Mouse (Mus musculus) lung, postnatal 36 days (tissue): ENCODE measurements around the gene 3110021N24Rik.
A peak's percentile ranks its signal among the peaks of the same experiment; 100 is the strongest.
"Not testable (repeated sequence)": the region's sequence is repeated elsewhere in the genome, so short reads cannot be mapped to it uniquely, and the experiment has no call there.

Experiments used
- DNase-seq: peaks from one replicate; pipeline ENCODE4 v3.0.0; 2022; ENCODE audit warnings: mixed read lengths

The 3110021N24Rik gene

DNA sequence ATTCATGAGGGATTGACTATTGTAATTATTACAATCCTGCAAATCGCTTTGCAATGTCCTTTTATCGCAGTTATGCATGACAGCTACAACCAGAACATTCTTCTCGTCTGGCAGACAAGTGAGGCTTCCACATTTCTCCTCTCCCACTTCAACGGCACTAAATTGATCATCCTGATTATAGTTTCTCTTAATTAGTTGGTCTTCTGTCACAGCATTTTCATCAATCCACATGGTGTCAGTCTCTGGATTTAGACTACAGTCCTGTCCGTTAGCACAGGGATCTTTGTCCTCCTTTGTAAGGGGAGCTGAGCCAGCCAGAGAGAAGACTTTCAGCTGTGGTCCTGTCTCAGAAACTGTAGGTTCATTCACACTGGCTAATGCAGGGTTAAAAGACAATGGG, at the start of gene 3110021N24Rik:
Gene 3110021N24Rik (plus strand): TSS at position 301 of the 400 bp plus-strand sequence.
- DNase-seq: no peak

DNA sequence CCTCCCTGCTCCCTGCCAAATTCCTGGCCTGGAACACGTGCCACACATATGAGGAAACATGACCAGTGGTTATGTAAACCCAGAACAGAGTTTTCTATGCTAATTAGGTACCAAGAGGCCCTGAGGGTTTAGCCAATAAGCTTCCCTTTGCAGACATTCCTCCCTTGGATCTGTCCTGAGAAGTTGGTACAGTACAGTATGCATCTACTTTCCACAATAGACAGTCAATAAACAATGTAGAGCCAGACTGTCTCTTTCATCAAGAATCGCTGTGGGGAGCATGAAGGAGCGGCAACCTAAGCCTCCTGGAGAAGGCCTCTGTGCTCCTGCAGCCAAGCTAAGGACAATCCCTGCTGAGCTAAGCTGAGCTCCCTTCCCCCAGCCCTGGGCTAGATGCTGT, 33.3 kb upstream of the 3110021N24Rik start:
- no peak for DNase-seq

DNA sequence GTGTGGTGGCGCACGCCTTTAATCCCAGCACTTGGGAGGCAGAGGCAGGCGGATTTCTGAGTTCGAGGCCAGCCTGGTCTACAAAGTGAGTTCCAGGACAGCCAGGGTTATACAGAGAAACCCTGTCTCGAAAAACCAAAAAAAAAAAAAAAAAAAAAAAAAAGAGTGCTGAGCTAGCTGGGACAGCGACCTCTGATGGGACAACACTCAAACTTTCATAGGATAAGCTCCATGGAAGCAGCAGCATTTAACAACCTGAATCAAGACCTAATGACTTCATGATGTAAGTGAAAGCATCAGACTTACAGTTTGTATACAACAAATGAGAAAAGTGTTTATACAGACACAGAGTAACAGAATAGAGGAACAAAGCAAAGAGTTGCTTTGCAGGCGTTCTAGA, 32.4 kb upstream of the 3110021N24Rik start:
- DNase-seq: not testable (repeated sequence)

DNA sequence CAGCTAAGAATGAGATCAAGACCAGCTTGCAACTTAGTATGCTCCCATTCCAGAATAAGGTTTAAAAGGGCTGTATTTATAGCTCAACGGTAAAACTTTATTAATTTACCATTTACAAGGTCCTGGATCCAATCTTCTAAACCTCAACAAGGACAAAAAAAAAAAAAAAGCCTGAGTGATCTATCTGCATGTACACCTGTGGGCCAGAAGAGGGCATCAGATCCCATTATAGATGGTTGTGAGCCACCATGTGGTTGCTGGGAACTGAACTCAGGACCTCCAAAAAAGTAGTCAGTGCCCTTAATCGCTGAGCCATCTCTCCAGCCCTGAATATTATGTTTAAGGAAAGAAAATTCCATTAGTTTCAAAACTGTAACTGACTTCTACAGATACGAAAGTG, 29.0 kb upstream of the 3110021N24Rik start:
- DNase-seq: no peak

- DNase-seq: no peak
Observed at GRCm38 (mm10) chr4:108691469-108691868, 28.0 kb upstream of the 3110021N24Rik start.

GRCm38 (mm10) chr4:108696934-108697333, 22.5 kb upstream of the 3110021N24Rik start:
- DNase-seq: peak; percentile 59

DNA sequence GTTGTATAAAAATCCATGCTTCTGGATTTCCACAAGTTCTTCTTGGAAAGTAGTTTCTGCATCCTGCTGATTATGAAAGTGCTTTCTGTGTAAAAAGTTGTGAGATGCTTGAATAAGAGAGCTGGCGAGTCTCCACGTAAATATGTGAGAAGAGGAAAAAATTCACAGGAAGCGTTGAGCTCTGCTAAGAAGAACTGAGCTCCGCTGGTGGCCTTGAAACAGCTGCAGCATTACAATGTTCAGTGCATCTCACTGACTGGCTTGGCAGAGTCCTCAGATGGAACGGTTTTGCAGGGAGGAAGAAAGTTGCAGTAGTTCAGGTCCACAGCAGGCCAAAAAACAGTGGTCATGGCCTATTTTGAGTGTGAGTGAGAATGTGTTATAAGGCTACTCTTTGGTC, 11.2 kb upstream of the 3110021N24Rik start:
- no peak for DNase-seq

GRCm38 (mm10) chr4:108721245-108721784, 1.9 kb downstream of the 3110021N24Rik start:
- no peak for DNase-seq

DNA sequence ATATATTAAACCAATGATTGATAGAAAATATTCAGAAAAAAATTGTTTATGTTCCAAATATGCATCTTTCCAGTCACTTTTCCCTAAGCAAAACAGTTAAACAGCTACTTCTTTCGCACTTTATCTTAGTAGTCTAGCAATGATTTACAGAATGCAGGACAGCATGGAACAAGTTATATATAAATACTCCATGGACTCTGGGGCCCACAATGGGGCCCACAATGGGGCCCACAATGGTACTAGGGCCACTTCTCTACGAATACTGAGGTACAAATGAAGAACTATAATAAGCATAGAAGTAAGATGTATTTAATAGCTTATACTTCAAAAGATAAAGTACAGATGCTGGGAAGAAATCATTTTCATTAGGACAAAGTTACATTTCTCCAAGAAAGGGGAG, 4.7 kb downstream of the 3110021N24Rik start:
- DNase-seq: no peak

GRCm38 (mm10) chr4:108730450-108730849, 11.0 kb downstream of the 3110021N24Rik start:
- DNase-seq: no peak

- DNase-seq: no peak
Observed at GRCm38 (mm10) chr4:108731582-108731981, 12.1 kb downstream of the 3110021N24Rik start.

- DNase-seq: no peak
Observed at GRCm38 (mm10) chr4:108746160-108746873, 26.9 kb downstream of the 3110021N24Rik start.

GRCm38 (mm10) chr4:108759583-108759982, 40.1 kb downstream of the 3110021N24Rik start:
- DNase-seq: no peak

DNA sequence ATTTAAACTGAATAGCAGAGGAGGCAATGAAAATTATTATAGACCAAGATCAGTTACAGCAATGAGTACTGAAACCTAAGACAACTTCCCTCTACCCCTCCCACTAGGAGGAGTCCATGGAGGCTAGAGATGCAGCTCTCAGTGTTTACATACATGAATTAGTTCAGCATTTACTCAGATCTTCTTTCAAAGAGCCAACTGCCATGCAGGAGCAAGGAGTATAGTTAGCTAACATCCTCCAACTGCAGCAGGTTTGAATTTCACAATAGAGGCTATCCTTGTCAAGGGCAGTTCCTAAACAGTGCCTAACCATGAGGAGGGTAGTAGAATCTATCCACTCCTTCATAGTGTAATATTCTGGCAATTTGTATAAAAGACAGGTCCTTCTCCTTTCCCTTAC, 49.1 kb downstream of the 3110021N24Rik start:
- no peak for DNase-seq

DNA sequence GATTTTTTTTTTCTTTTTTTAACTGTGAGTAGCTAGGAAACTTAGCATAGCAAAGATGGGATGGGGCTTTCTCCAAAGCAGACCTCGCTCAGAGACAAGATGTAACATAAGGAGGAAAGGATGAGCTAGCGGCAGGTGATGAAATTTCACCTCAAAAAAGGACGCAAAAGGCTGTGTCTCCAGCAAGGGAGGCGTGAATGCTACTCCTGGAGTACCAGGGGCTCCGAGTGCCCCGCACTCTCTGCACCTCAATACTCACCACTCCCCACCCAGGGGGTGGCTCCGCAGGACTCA, 60.3 kb downstream of the 3110021N24Rik start:
- no peak for DNase-seq

DNA sequence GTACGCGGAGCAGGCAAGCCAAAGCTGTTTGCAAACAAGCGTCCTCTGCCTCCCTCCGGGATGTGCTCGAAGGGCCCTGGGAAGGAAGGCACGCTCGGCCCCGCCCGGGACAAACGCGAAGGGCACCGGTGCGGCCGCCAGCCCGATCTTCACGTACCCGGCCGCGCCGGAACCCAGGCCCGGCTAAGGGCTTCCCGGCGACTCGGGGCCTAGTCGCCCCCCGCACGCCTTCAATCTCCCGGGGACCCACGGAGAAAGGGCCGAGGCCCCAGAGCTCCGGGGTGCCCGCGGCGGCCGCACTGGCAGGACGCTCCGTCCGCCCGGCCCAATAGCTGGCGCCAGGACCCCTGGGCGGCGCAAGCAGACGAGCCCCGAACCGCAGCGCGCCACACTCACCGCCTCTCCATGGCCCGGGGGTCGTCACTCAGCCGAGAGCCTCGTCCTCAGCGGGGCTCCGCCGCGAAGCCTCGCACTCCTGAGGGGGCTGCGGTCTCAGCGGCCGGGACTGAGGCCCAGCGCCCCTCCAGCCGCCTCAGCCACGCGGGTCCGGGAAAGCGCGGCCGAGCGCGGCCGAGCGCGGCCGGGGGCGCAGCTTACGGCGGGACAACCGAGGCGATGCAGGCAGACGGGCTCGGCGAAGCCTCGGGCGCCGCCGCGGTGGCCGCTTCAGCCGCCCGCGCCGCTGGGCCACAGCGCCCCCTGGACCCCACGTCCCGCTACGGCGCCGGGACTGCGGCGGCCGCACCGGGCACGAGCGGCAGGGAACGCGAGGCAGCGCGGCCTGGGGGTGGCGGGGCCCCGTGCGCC, 60.8 kb downstream of the 3110021N24Rik start, which contains the start of gene Zfyve9:
Gene Zfyve9 (minus strand): TSS at position 742 of the 807 bp plus-strand sequence.
- peak; percentile 79 for DNase-seq

- no peak for DNase-seq
Observed at GRCm38 (mm10) chr4:108780864-108781205, 61.4 kb downstream of the 3110021N24Rik start.

DNA sequence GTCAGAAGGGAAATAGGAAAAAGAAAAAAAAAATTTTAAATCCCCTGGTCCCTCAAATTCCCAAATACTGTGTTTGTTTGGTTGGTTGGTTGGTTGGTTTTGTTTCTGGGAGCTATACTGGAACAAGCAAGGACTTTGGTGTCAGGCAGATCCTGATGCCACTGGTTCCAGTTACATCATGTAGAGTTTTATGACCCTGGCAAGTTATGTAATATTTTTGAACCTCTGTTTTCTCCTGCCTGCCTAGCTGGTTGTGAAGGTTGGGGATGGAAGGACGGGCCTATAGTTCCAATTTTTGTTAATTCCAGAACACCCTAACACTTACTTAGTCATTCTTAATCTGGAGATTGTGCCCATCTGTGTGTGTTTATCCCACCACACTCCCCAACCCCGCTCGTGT, 62.1 kb downstream of the 3110021N24Rik start:
- no peak for DNase-seq

DNA sequence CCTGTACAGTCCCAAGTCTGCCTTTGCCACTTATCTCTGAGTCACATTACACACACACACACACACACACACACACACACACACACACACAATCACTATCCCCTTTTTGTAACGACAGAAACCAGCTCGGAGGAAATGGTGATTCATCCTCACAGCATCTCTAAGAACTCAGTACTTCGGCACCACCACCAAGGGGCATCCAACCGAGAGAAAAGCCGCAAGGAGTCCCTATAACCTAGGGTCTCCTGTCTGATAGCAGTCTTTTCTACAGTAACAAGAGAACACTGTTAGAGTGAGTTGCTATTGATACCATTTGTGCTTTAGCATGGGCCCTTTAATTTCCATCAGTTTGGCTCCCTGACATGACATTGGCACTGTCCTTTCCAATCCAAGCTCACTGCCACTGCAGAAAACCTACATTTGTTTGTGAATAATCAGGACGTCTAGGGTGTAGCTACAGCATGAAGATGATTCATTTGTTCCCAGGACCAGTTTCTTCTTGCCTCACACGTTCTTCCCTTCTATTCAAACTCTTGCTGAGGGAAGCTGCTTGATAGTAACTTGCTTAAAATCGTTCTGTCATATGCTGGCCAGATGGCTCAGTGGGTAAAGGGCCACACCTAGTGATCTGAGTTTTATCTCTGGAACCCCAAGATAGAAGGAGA, 63.1 kb downstream of the 3110021N24Rik start:
- no peak for DNase-seq

DNA sequence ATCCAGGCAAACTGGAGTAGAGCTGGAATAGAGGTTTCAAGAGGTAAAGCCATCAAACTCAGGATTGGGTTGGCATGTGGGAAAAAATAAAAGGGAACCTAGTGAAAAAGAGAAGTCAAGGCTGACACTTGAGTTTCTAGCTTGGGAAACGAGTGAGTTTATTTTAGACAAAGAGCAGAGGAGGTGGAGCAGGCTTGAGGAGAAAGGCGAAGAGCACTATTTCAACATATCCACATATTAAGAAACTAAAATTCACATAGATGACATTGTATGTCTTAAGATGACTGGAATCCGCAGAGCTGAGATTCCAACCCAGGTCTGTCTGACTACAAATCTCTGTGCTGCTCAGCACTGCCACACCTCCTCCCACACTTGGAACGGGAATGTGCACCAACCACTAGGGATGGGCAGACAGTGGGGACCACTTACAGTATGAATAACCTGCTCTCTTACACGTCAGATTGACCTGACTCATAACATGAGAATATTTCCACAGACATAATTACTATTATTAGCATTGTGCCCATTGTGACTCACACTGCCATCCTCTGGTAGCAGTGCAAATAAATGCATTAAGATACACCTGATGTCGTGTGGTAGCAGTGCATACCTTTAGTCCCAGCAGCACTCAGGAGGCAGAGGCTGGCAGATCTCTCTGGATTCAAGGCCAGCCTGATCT, 69.9 kb downstream of the 3110021N24Rik start:
- peak; percentile 6 for DNase-seq

- no peak for DNase-seq
Observed at GRCm38 (mm10) chr4:108790507-108790906, 71.1 kb downstream of the 3110021N24Rik start.

GRCm38 (mm10) chr4:108793941-108794340, 74.5 kb downstream of the 3110021N24Rik start:
- DNase-seq: peak; percentile 14

- peak; percentile 33 for DNase-seq
Observed at GRCm38 (mm10) chr4:108796701-108797100, 77.3 kb downstream of the 3110021N24Rik start.
